Mouse (Mus musculus): Measurements from ENCODE around the gene Nav2.

DNA sequence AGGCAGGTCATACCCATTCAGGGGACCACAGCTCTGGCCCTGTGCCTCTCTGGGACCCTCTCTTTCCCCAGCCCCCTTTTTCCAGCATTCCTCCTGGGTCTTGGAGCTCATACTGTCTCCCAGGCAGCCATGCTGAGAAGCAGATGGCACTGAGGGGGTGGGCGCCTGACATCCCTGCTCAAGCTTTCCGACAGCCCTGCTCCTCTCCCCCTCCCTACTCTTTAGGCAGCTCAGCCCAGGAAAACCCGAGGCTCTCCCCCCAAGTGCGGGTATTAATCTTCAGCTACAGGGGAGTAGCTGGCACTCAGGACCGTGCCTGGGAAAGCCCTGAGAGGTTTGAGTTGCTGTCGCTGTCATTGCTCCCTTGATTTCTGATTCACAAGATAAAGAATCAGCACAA, 290.9 kb downstream of the Nav2 start:
- TF ChIP-seq CTCF (IDR thresholded peaks at IDR 0.05; ENCODE audit: low read depth) = no peak
- no peak for TF ChIP-seq EP300 (optimal IDR thresholded peaks at IDR 0.05)
